Comparison of ENCODE assay signal across 16 mouse cellular contexts in the genomic region with DNA sequence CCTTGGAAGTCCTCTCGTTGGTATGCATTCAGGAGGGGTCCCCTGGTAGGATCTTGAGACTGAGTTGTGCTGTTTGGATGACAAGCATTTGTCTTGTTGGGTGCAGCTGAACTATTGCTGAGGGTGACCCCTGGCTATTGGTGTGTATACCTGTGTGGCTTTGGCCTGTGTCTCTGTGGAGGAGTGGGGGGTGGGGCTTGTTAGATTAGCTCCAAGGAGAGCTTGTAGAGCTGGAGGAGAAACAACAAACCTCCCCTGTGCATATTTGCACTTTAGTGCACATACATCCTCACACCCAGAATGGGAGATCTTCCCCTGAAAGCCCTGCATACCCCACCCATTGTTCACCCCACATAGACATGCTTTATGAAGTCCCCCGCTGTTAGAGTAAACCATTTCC. TPM values are rescaled to one million over a fixed set of nuclear protein-coding genes. Genes with fewer than 3 reads are reported as not detected.
DNase-seq lines count a peak whose midpoint lies in the region; ATAC-seq and TF ChIP-seq lines count a peak whose summit lies in the region.
"Had no signal": no experiment of that assay in that cellular context is flagged by ENCODE, and none has a peak within 500 bp of the region (broad histone marks: within the 10 kb centered on the region; RNA-seq: fewer than 3 reads in every experiment).

No protein-coding gene starts in this region.

- H3K9ac ChIP-seq in forebrain, embryonic 11.5 days (ENCODE audit: low read length): peak overlapping the region; percentile 85
- peak overlapping the region; percentile 84 for H3K9ac ChIP-seq in hindbrain, embryonic 14.5 days
- peak overlapping the region; percentile 65 for H3K9ac ChIP-seq in midbrain, postnatal 0 days (replicated peaks; ENCODE audit: low read length, poor library complexity, severe bottlenecking)
- H3K9ac ChIP-seq: heart, embryonic 12.5 days; intestine, embryonic 15.5 days; limb, embryonic 12.5 days had no signal

- H3K9me3 ChIP-seq in forebrain, embryonic 11.5 days (ENCODE audit: control insufficient read depth, low read length): no peaks in the 10 kb centered on the region
- no peaks in the 10 kb centered on the region for H3K9me3 ChIP-seq in hindbrain, embryonic 14.5 days (ENCODE audit: control insufficient read depth, low read length)
- H3K9me3 ChIP-seq in midbrain, postnatal 0 days (ENCODE audit: low read length): no peaks in the 10 kb centered on the region
- H3K9me3 ChIP-seq: intestine, embryonic 15.5 days had no signal

- TF ChIP-seq CTCF in left cerebral cortex, adult 2 months (IDR thresholded peaks at IDR 0.05): no peak
- TF ChIP-seq CTCF in midbrain, postnatal 0 days (IDR thresholded peaks at IDR 0.05): no peak

- H3K27me3 ChIP-seq in forebrain, embryonic 11.5 days (ENCODE audit: control insufficient read depth, insufficient read depth, low read length): no peaks in the 10 kb centered on the region; the same call in 1 of the 2 replicates
- no peaks in the 10 kb centered on the region for H3K27me3 ChIP-seq in hindbrain, embryonic 14.5 days (ENCODE audit: control insufficient read depth, insufficient read depth, low read length)
- H3K27me3 ChIP-seq in midbrain, postnatal 0 days (ENCODE audit: insufficient read depth, low read length): no peaks in the 10 kb centered on the region

- H3K4me3 ChIP-seq in left cerebral cortex, adult 2 months: peak overlapping the region; percentile 49
- peak overlapping the region; percentile 62 for H3K4me3 ChIP-seq in forebrain, embryonic 11.5 days (ENCODE audit: low read depth, low read length)
- peak overlapping the region; percentile 70 for H3K4me3 ChIP-seq in hindbrain, embryonic 14.5 days (replicated peaks; ENCODE audit: low read length)
- peak overlapping the region; percentile 56 for H3K4me3 ChIP-seq in midbrain, postnatal 0 days (ENCODE audit: low read depth, low read length)
- H3K4me3 ChIP-seq: intestine, embryonic 15.5 days had no signal

- intact Hi-C loops in left cerebral cortex, adult 2 months (cut with DNase I): no loop called here
- intact Hi-C loops in left cerebral cortex, postnatal 36 days (cut with DNase I): no loop called here
- intact Hi-C loops in heart, postnatal 25 days (cut with DNase I): no loop called here

- H3K36me3 ChIP-seq in forebrain, embryonic 11.5 days (ENCODE audit: control insufficient read depth, insufficient read depth, low read length): no peaks in the 10 kb centered on the region
- H3K36me3 ChIP-seq in hindbrain, embryonic 14.5 days (replicated peaks; ENCODE audit: control insufficient read depth, insufficient read depth): no peaks in the 10 kb centered on the region
- no peaks in the 10 kb centered on the region for H3K36me3 ChIP-seq in midbrain, postnatal 0 days (ENCODE audit: insufficient read depth, low read length)
- H3K36me3 ChIP-seq: heart, embryonic 12.5 days; intestine, embryonic 15.5 days; limb, embryonic 12.5 days had no signal

- peak in 1 of 2 experiments; percentile 3 for DNase-seq in left cerebral cortex, adult 2 months (ENCODE audit: extremely low spot score in 1 of 2, low spot score in 2 of 2)
- no peak for DNase-seq in left cerebral cortex, postnatal 36 days (ENCODE audit: low spot score in 2 of 2)
- DNase-seq in forebrain, embryonic 11.5 days (ENCODE audit: low spot score): peak; percentile 45
- no peak for DNase-seq in hindbrain, embryonic 14.5 days (ENCODE audit: low spot score)
- no peak for DNase-seq in midbrain, postnatal 0 days (ENCODE audit: low spot score)
- DNase-seq in heart, postnatal 25 days (ENCODE audit: low spot score): no peak
- DNase-seq in spleen, postnatal 4 days (ENCODE audit: low spot score in 2 of 2): no peak
- DNase-seq: lung, adult 2 months; thymus, adult 2 months had no signal

- peak overlapping the region; percentile 99 for H3K4me2 ChIP-seq in forebrain, embryonic 11.5 days (ENCODE audit: low read depth, low read length, severe bottlenecking)
- H3K4me2 ChIP-seq in hindbrain, embryonic 14.5 days (replicated peaks): peak overlapping the region; percentile 97
- H3K4me2 ChIP-seq in midbrain, postnatal 0 days (ENCODE audit: low read depth, low read length, poor library complexity, severe bottlenecking): peak overlapping the region; percentile 99

- peaks cover 35% of the 10 kb centered on the region for H3K4me1 ChIP-seq in forebrain, embryonic 11.5 days (replicated peaks; ENCODE audit: control insufficient read depth, insufficient read depth, low read length)
- H3K4me1 ChIP-seq in hindbrain, embryonic 14.5 days (replicated peaks; ENCODE audit: control insufficient read depth, insufficient read depth, low read length): peaks cover 45% of the 10 kb centered on the region
- peaks cover 14% of the 10 kb centered on the region for H3K4me1 ChIP-seq in midbrain, postnatal 0 days (ENCODE audit: insufficient read depth, low read length)

- ATAC-seq in forebrain, embryonic 11.5 days (replicated peaks; ENCODE audit: low FRiP score): no peak
- ATAC-seq in hindbrain, embryonic 14.5 days (ENCODE audit: low FRiP score): no peak
- no peak for ATAC-seq in midbrain, postnatal 0 days (ENCODE audit: low FRiP score)
- ATAC-seq in erythroid progenitor cell, adult 5-6 weeks (replicated peaks; ENCODE audit: low FRiP score, poor library complexity, severe bottlenecking): no peak
- ATAC-seq: intestine, embryonic 15.5 days had no signal

- H3K27ac ChIP-seq in left cerebral cortex, adult 2 months: no peak overlapping the region; the same call in 1 of the 2 replicates
- peak overlapping the region; percentile 60 for H3K27ac ChIP-seq in forebrain, embryonic 11.5 days (ENCODE audit: low read depth, low read length)
- H3K27ac ChIP-seq in hindbrain, embryonic 14.5 days: peak overlapping the region; percentile 84
- peak overlapping the region; percentile 70 for H3K27ac ChIP-seq in midbrain, postnatal 0 days (ENCODE audit: low read depth, low read length)
- H3K27ac ChIP-seq: intestine, embryonic 15.5 days; limb, embryonic 12.5 days had no signal

- WGBS in forebrain, embryonic 11.5 days: 5% methylated on average over 2 of the region's 2 CpGs
- WGBS in hindbrain, embryonic 14.5 days: 0% methylated on average over 2 of the region's 2 CpGs
- WGBS in midbrain, postnatal 0 days: 8% methylated on average over 2 of the region's 2 CpGs

RNA-seq across cellular contexts. Expression of gene 3110082J24Rik, which starts 0.9 kb away (rescaled TPM):
- 1 to 10 TPM; 1.4 to 3.0 TPM for total RNA-seq in left cerebral cortex, adult 2 months (2021)
- total RNA-seq in left cerebral cortex, postnatal 36 days (2021): 1 to 10 TPM; 3.1 to 3.3 TPM
- polyA plus RNA-seq in forebrain, embryonic 11.5 days (2014; fragmentation: Nextera tagmentation; extraction: Ambion mirVana): 3.6 and 4.7 TPM in 2 replicates
- 3.3 and 5.2 TPM in 2 replicates for polyA plus RNA-seq in hindbrain, embryonic 14.5 days (2014; fragmentation: Nextera tagmentation; extraction: Ambion mirVana)
- 3.3 and 4.3 TPM in 2 replicates for total RNA-seq in midbrain, postnatal 0 days (2014; rRNA removed)
- polyA plus RNA-seq in midbrain, postnatal 0 days (2015; fragmentation: Nextera tagmentation; extraction: Ambion mirVana): 2.6 and 3.8 TPM in 2 replicates
- not detected for total RNA-seq in heart, postnatal 25 days (2021)
- total RNA-seq in erythroid progenitor cell, adult 5-6 weeks (2015; ENCODE audit: low replicate concordance): not detected in 2 replicates
- not detected in 2 replicates for total RNA-seq in erythroid progenitor cell, adult 5-6 weeks (2017; ENCODE audit: low replicate concordance)
- total RNA-seq: megakaryocyte, adult 5-6 weeks had no signal
- polyA plus RNA-seq: embryonic facial prominence, embryonic 14.5 days; heart, embryonic 12.5 days; intestine, embryonic 15.5 days; limb, embryonic 12.5 days; lung, adult 2 months; spleen, adult 2 months; thymus, adult 2 months had no signal

RNA-seq across cellular contexts. Expression of gene Garem2, which starts 1.8 kb away (rescaled TPM):
- total RNA-seq in left cerebral cortex, adult 2 months (2021): 10 to 100 TPM; 11.0 to 11.1 TPM
- 10 to 100 TPM; 12.0 to 13.0 TPM for total RNA-seq in left cerebral cortex, postnatal 36 days (2021)
- polyA plus RNA-seq in forebrain, embryonic 11.5 days (2014; fragmentation: Nextera tagmentation; extraction: Ambion mirVana): 17.2 and 19.8 TPM in 2 replicates
- polyA plus RNA-seq in hindbrain, embryonic 14.5 days (2014; fragmentation: Nextera tagmentation; extraction: Ambion mirVana): 13.4 TPM in 2 replicates
- total RNA-seq in midbrain, postnatal 0 days (2014; rRNA removed): 18.1 and 20.6 TPM in 2 replicates
- polyA plus RNA-seq in midbrain, postnatal 0 days (2015; fragmentation: Nextera tagmentation; extraction: Ambion mirVana): 8.9 and 9.9 TPM in 2 replicates
- under 1 TPM; 0.05 to 0.11 TPM for total RNA-seq in heart, postnatal 25 days (2021)
- not detected in 2 replicates for total RNA-seq in erythroid progenitor cell, adult 5-6 weeks (2015; ENCODE audit: low replicate concordance)
- total RNA-seq in erythroid progenitor cell, adult 5-6 weeks (2017; ENCODE audit: low replicate concordance): not detected in 2 replicates
- total RNA-seq: megakaryocyte, adult 5-6 weeks had no signal
- polyA plus RNA-seq: spleen, adult 2 months had no signal

RNA-seq across cellular contexts. Expression of gene Tyms, which starts 33.3 kb away (rescaled TPM):
- 1 to 10 TPM; 3.0 to 3.9 TPM for total RNA-seq in left cerebral cortex, adult 2 months (2021)
- total RNA-seq in left cerebral cortex, postnatal 36 days (2021): 1 to 10 TPM; 4.3 to 5.2 TPM
- 303 and 309 TPM in 2 replicates for polyA plus RNA-seq in forebrain, embryonic 11.5 days (2014; fragmentation: Nextera tagmentation; extraction: Ambion mirVana)
- 45.1 and 46.9 TPM in 2 replicates for polyA plus RNA-seq in hindbrain, embryonic 14.5 days (2014; fragmentation: Nextera tagmentation; extraction: Ambion mirVana)
- 9.1 and 11.3 TPM in 2 replicates for total RNA-seq in midbrain, postnatal 0 days (2014; rRNA removed)
- 17.8 and 21.2 TPM in 2 replicates for polyA plus RNA-seq in midbrain, postnatal 0 days (2015; fragmentation: Nextera tagmentation; extraction: Ambion mirVana)
- 1 to 10 TPM; 2.4 to 5.2 TPM for total RNA-seq in heart, postnatal 25 days (2021)
- 145 and 220 TPM in 2 replicates for total RNA-seq in erythroid progenitor cell, adult 5-6 weeks (2015; ENCODE audit: low replicate concordance)
- 159 and 170 TPM in 2 replicates for total RNA-seq in erythroid progenitor cell, adult 5-6 weeks (2017; ENCODE audit: low replicate concordance)

RNA-seq across cellular contexts. Expression of gene Hadha, which starts 48.2 kb away (rescaled TPM):
- 10 to 100 TPM; 64.3 to 68.3 TPM for total RNA-seq in left cerebral cortex, adult 2 months (2021)
- 10 to 100 TPM; 63.4 to 66.5 TPM for total RNA-seq in left cerebral cortex, postnatal 36 days (2021)
- polyA plus RNA-seq in forebrain, embryonic 11.5 days (2014; fragmentation: Nextera tagmentation; extraction: Ambion mirVana): 93.1 and 97.4 TPM in 2 replicates
- polyA plus RNA-seq in hindbrain, embryonic 14.5 days (2014; fragmentation: Nextera tagmentation; extraction: Ambion mirVana): 57.5 and 62.2 TPM in 2 replicates
- 42.3 and 54.1 TPM in 2 replicates for total RNA-seq in midbrain, postnatal 0 days (2014; rRNA removed)
- 58.7 and 59.8 TPM in 2 replicates for polyA plus RNA-seq in midbrain, postnatal 0 days (2015; fragmentation: Nextera tagmentation; extraction: Ambion mirVana)
- 1,000 to 10,000 TPM; 1,064 to 1,096 TPM for total RNA-seq in heart, postnatal 25 days (2021)
- total RNA-seq in erythroid progenitor cell, adult 5-6 weeks (2015; ENCODE audit: low replicate concordance): 40.7 and 46.1 TPM in 2 replicates
- 166 and 215 TPM in 2 replicates for total RNA-seq in erythroid progenitor cell, adult 5-6 weeks (2017; ENCODE audit: low replicate concordance)

RNA-seq across cellular contexts. Expression of gene Hadhb, which starts 48.3 kb away (rescaled TPM):
- total RNA-seq in left cerebral cortex, adult 2 months (2021): 10 to 100 TPM; 83.5 to 88.4 TPM
- 10 to 100 TPM; 80.3 to 81.5 TPM for total RNA-seq in left cerebral cortex, postnatal 36 days (2021)
- polyA plus RNA-seq in forebrain, embryonic 11.5 days (2014; fragmentation: Nextera tagmentation; extraction: Ambion mirVana): 105 and 108 TPM in 2 replicates
- 62.3 and 63.8 TPM in 2 replicates for polyA plus RNA-seq in hindbrain, embryonic 14.5 days (2014; fragmentation: Nextera tagmentation; extraction: Ambion mirVana)
- 49.9 and 56.8 TPM in 2 replicates for total RNA-seq in midbrain, postnatal 0 days (2014; rRNA removed)
- 41.1 and 47.0 TPM in 2 replicates for polyA plus RNA-seq in midbrain, postnatal 0 days (2015; fragmentation: Nextera tagmentation; extraction: Ambion mirVana)
- total RNA-seq in heart, postnatal 25 days (2021): 1,000 to 10,000 TPM; 1,651 to 1,795 TPM
- 49.9 and 56.9 TPM in 2 replicates for total RNA-seq in erythroid progenitor cell, adult 5-6 weeks (2015; ENCODE audit: low replicate concordance)
- 34.8 and 61.0 TPM in 2 replicates for total RNA-seq in erythroid progenitor cell, adult 5-6 weeks (2017; ENCODE audit: low replicate concordance)

Comparison
In these comparisons a context has a peak if more than half of its experiments do, and no peak if none do; other contexts are left out.
1. RNA of gene Garem2, which starts 1.8 kb away (total RNA-seq): 18.1 to 20.6 TPM in midbrain, postnatal 0 days, 12.0 to 13.0 TPM in left cerebral cortex, postnatal 36 days and 11.0 to 11.1 TPM in left cerebral cortex, adult 2 months; 0.05 to 0.11 TPM in heart, postnatal 25 days and not detected in erythroid progenitor cell, adult 5-6 weeks; every median in the first group is over 10 times any median in the second.
2. RNA of gene Tyms, which starts 33.3 kb away (total RNA-seq): 145 to 220 TPM in erythroid progenitor cell, adult 5-6 weeks; 9.1 to 11.3 TPM in midbrain, postnatal 0 days, 4.3 to 5.2 TPM in left cerebral cortex, postnatal 36 days, 2.4 to 5.2 TPM in heart, postnatal 25 days and 3.0 to 3.9 TPM in left cerebral cortex, adult 2 months; every median in the first group is over 10 times any median in the second.
3. Peak in every context shown above with its lines, with median percentiles within 50 percentile points of each other: H3K4me3 ChIP-seq, H3K4me2 ChIP-seq and H3K9ac ChIP-seq.